Mouse (Mus musculus): Measurements from ENCODE around the gene Sh3pxd2a. TPM values are rescaled to one million over a fixed set of nuclear protein-coding genes. Genes with fewer than 3 reads are reported as not detected.

The Sh3pxd2a gene
- polyA plus RNA-seq, 1 experiment: 119 TPM

DNA sequence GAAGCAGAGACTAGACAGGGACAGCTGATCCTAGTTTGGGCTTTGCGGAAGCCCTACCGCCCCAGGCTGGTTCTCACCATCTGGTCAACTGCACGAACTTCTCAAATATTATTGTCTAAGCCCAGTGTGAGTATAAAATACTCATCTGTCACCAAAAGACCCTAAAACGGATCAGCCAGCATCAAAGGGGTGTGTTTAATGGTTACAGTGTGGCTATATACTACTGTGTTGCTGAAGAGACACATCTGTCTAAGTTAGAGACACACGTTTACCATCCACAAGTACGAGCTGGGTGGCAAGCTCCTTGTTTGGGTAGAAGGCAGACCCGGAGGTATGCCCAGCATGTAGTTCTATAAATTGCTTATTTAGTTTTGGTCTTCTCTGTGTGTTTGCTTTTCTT is 40.6 kb downstream of the Sh3pxd2a start:
- H3K4me1 ChIP-seq (ENCODE audit: control insufficient read depth, insufficient read depth, insufficient read length, low read length): peaks cover 20% of the 10 kb centered on the region

DNA sequence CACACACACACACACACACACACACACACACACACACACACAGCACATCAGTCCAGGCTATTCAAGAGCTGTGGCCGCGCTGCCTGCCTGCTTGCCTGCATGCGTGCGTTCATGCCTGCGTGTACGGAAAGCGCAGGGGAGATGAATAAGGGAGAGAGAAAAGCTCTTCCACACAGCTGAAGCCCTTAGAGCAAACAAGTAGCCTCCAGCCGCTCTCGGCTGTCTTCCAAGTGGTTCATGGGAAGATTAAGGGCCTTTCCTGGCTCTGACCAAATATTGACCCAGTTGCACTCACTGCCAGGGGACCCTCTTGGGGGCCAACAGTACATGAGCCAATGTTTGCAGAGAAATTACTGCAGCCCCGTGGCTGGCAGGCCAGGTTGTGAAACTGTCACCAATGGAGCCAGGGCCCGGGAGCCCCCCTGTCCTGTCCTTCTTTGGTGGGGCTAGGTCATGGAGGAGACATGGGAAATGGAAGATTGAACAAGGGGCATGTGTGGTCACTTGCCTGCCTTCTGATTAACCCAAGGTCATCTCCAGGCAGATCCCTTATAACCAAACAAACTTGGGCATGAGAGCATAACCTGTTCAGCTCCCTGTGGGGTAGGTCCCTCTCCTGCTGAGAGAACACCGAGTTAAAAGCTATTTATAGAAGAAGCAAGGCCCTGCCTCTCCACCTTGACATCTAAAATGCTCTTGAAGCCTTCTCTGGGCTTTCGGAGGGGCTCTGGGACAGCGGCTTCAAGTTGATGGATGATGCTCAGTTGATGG is 42.9 kb downstream of the Sh3pxd2a start:
- Histone ChIP-seq H3K27ac (replicated peaks; ENCODE audit: low read depth, low read length) (no peak overlapping the region), H3K4me3 (ENCODE audit: insufficient read depth, low read depth, low read length) (no peak overlapping the region), H3K4me1 (ENCODE audit: control insufficient read depth, insufficient read depth, insufficient read length, low read length) (peaks cover 16% of the 10 kb centered on the region; the same call in 1 of the 2 replicates)

More for the DNA sequence above, 40.6 kb downstream of the Sh3pxd2a start:
- Histone ChIP-seq H3K4me3 (ENCODE audit: insufficient read depth, low read depth, low read length) (no peak overlapping the region), H3K27ac (replicated peaks; ENCODE audit: low read depth, low read length) (no peak overlapping the region)

DNA sequence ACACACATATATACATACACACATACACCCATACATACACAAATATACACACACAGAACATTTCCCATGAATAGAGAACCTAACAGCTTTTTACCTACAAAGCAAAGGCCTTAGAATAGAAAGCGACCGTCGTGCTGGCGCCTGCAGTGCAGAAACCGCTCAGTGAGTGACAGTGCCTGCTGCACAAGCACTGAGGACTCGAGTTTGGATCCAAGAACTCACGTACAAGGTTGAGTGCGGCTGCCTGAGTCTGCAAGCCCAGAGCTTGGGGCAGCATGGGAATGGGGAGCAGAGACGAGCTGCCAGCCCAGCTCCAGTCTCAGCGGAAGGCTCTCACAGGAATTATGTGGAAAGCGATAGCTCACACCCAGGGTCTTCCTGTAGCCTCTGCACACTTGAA is 43.7 kb downstream of the Sh3pxd2a start:
- H3K27ac ChIP-seq (replicated peaks; ENCODE audit: low read depth, low read length): no peak overlapping the region

DNA sequence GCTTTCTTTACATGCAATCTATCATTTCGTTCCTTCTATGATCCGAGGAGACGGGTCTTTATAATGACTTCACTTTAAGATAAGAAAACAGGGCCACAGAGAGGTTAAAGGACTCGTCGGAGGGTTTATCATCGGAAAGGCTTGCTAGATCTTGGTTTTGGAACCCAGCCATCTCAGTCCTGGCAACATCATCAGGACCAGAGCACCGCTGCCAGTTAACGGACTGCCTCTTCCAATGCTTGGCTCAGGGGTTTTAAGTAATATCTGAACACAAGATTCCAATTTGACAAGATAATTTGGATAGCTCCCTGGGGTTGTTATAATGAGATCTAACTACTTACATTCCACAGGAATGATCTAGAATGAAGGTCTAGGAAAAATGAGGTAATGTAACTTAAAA is 45.0 kb downstream of the Sh3pxd2a start:
- H3K4me3 ChIP-seq (ENCODE audit: insufficient read depth, low read depth, low read length): no peak overlapping the region
- H3K4me1 ChIP-seq (ENCODE audit: control insufficient read depth, insufficient read depth, insufficient read length, low read length): peaks cover 26% of the 10 kb centered on the region
- H3K27ac ChIP-seq (replicated peaks; ENCODE audit: low read depth, low read length): no peak overlapping the region

More for the DNA sequence above, 43.7 kb downstream of the Sh3pxd2a start:
- H3K4me3 ChIP-seq (ENCODE audit: insufficient read depth, low read depth, low read length): no peak overlapping the region
- H3K4me1 ChIP-seq (ENCODE audit: control insufficient read depth, insufficient read depth, insufficient read length, low read length): peaks cover 21% of the 10 kb centered on the region

DNA sequence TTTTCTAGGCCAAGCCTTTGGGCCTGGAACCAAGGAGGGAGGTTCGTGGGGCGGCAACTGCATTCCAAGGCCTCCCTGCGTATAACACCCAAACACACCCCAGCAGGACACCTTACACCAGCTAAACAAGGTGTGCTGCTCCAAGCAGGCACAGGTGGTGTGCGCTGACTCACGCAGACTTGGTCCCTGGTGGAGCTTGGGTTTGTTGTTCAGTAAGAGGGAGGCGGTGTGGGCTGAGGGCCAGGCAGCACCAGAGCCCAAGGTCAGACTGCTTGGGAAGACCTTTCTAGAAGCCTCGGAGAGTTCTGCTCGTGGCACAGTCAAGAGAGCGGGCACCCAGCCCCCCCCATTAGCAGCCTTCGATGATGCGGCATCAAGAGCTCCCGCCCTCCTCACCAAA is 48.0 kb downstream of the Sh3pxd2a start:
- no peak overlapping the region for H3K27ac ChIP-seq (replicated peaks; ENCODE audit: low read depth, low read length)
- H3K4me1 ChIP-seq (ENCODE audit: control insufficient read depth, insufficient read depth, insufficient read length, low read length): peaks cover 36% of the 10 kb centered on the region
- no peak overlapping the region for H3K4me3 ChIP-seq (ENCODE audit: insufficient read depth, low read depth, low read length)

DNA sequence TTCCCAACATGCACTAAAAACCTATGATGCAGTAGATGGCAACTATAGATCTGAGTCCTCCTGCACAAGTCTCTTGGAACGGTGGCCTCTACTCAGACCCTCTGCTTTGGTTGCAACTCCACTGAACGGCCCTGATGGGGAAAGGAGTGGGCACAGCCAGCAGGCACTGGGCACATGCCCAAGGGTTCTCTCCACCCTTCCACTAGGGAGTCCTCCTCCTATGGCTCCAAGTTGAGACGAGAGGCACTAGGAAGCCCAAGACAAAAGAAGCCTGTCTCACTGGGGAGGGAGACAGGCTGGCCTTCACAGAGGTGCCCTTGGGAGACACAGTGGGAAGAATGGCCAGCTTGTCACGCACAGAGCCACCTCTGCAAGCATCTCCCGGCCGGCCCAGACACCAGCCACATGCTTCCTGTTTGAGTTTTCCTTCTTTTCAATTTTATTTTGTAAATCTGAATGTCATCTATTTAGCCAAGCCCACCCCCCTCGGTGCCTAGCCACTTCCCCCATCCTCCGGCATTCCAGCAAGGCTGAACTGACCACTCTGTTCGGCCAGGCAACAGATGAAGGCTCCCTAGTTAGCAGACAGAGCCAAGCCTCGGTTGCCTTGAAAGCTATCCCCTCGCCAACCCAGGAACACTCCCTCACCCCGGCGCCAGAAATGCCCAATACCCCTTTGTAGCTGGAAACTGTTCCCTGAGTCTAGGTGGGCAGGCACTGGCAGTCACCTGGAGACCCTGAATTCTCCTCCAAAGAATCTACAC is 49.9 kb downstream of the Sh3pxd2a start:
- Histone ChIP-seq H3K4me3 (ENCODE audit: insufficient read depth, low read depth, low read length) (no peak overlapping the region), H3K4me1 (ENCODE audit: control insufficient read depth, insufficient read depth, insufficient read length, low read length) (peaks cover 31% of the 10 kb centered on the region), H3K27ac (replicated peaks; ENCODE audit: low read depth, low read length) (no peak overlapping the region)

DNA sequence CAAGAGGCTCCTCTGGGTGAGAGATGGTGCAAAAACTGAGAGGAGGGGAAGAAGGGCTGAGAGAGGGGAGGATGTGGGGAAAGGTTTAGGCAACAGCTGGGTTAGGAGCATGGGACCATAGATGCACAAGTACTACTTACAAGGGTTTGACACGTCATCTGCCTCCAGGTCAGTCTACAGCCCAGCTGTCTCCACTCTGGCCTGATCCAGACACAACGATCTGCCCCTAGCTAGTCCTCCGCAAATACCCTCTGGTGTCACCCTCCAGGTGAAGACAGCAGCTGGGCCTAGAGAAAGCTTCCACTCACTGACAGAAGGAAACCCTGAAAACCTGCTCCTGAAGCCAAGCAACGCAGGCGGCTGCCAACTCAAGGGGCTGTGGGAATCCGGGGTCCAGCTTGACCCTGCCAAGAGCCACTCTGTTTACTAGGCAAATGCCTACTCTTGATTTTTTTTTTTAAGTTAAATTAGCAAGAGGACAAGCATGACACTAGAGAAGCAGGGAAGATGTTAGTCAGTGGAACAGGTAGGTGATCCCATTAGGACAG is 50.7 kb downstream of the Sh3pxd2a start:
- Histone ChIP-seq H3K27ac (replicated peaks; ENCODE audit: low read depth, low read length) (no peak overlapping the region), H3K4me3 (ENCODE audit: insufficient read depth, low read depth, low read length) (no peak overlapping the region), H3K4me1 (ENCODE audit: control insufficient read depth, insufficient read depth, insufficient read length, low read length) (peaks cover 37% of the 10 kb centered on the region)

DNA sequence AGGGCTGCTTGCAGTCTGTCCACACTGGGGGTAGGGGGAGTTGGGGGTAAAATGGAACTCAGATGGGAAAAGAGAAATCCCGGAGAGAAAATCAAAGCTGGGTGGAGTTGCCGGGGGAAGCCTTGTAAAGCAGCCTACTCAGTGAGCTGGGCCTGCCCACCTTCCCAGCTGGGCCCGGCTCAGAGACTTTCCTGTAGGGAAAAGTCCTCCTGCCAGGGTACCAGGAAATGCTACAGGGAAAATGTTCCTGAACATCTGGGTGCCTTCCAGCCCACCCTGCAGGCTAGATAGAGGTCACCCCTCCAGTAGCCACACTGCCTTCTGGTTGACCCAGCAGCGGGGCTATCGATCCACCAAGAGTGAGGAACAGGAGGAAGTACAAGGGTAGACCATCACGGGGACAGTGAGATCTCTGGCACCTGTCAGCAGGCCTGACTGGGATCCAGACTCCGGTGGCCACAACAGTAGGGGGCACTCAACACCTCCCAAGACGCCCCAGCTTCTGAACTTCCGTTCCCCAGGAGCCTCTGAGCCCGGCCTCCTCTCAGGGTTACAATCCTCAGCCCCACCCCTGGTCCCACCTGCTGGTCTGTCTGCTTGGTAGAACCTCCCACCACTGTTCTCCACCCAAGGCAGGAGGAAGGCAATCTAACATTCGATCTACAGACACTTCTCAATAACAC is 51.5 kb downstream of the Sh3pxd2a start:
- no peak overlapping the region for H3K4me3 ChIP-seq (ENCODE audit: insufficient read depth, low read depth, low read length)
- H3K4me1 ChIP-seq (ENCODE audit: control insufficient read depth, insufficient read depth, insufficient read length, low read length): peaks cover 34% of the 10 kb centered on the region
- H3K27ac ChIP-seq (replicated peaks; ENCODE audit: low read depth, low read length): no peak overlapping the region

DNA sequence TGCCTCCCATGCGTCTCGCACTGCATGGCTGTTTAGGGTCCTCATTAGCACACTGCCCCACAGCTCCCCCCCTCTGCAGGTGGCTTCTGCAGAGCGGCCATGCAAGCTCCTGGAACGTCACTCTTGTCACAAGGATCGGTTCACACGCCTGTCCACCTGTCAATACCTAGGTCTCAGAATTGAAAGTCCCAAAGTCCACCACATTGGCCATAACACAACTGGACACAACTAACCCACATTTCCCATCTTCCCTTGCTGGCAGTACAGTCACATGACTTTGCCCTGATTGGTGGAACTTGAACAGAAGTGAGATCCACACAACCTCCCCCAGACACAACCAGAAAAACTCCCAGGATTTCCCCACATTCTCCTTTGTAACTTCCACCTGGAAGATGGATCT is 53.9 kb downstream of the Sh3pxd2a start:
- H3K27ac ChIP-seq (replicated peaks; ENCODE audit: low read depth, low read length): no peak overlapping the region
- peaks cover 40% of the 10 kb centered on the region for H3K4me1 ChIP-seq (ENCODE audit: control insufficient read depth, insufficient read depth, insufficient read length, low read length)
- no peak overlapping the region for H3K4me3 ChIP-seq (ENCODE audit: insufficient read depth, low read depth, low read length)

DNA sequence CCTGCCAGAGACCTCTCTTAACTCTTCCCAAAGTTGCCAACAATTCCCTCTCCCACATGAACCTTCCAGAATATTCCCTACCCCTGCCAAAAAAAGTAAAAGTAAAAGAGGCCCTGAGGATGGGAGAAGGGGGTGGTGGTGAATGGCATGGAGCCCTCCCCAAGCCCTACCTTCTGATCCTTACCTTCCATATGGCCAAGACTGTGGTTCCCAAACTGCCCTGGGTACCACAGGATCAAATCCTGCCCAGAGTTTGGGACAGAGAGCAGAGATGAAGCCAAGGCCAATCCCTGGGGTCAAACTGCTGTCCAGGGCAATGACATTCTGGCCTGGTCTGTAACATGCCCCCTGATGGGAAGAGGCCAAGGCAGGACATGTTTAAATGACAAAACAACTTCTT is 55.1 kb downstream of the Sh3pxd2a start:
- Histone ChIP-seq H3K4me3 (ENCODE audit: insufficient read depth, low read depth, low read length) (no peak overlapping the region), H3K4me1 (ENCODE audit: control insufficient read depth, insufficient read depth, insufficient read length, low read length) (peaks cover 36% of the 10 kb centered on the region), H3K27ac (replicated peaks; ENCODE audit: low read depth, low read length) (no peak overlapping the region; the same call in 1 of the 2 replicates)

DNA sequence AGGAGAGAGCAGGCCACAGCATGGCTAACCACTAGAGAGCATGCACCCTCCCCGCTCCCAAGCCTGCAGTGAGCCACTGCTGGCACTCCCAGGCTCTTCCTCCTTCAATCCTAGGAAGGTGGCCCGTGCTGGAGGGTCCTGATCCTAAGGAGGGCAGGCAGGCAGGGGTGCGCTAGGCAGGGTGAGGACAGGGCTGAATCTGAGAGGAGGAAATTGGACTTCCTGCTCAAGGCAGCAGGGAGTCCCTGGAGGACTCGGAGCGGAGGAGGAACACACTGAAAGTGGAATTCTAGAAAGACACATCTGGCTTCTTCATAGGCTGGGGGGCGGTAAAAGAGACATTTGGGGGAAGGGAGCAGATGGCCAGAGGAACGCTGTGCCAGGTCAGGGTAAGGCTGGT is 55.5 kb downstream of the Sh3pxd2a start:
- H3K27ac ChIP-seq (replicated peaks; ENCODE audit: low read depth, low read length): 0 out of 2 replicates have a peak overlapping the region, but pooled peaks have one; percentile 7
- H3K4me1 ChIP-seq (ENCODE audit: control insufficient read depth, insufficient read depth, insufficient read length, low read length): peaks cover 40% of the 10 kb centered on the region
- H3K4me3 ChIP-seq (ENCODE audit: insufficient read depth, low read depth, low read length): no peak overlapping the region

DNA sequence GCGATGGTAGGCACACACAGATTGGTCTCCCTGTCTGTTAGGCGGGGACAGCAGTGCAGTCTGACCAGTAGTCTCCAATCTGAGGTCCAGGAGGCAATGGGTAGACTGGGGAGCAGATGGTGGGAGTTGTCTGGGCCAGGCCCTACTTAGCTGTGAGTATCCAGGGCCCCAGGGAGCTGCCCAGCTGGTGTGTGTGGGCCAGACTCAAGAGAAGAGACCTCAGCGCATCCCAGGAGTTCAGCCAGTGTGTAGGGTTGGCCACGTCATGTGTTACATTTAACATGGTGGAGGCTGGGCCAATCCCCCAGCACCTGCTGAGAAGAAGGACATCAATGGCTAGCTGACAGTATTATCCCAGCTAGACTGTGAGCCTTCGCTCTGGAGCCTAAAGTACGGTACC is 56.9 kb downstream of the Sh3pxd2a start:
- Histone ChIP-seq H3K27ac (replicated peaks; ENCODE audit: low read depth, low read length) (no peak overlapping the region), H3K4me1 (ENCODE audit: control insufficient read depth, insufficient read depth, insufficient read length, low read length) (peaks cover 44% of the 10 kb centered on the region), H3K4me3 (ENCODE audit: insufficient read depth, low read depth, low read length) (no peak overlapping the region)

DNA sequence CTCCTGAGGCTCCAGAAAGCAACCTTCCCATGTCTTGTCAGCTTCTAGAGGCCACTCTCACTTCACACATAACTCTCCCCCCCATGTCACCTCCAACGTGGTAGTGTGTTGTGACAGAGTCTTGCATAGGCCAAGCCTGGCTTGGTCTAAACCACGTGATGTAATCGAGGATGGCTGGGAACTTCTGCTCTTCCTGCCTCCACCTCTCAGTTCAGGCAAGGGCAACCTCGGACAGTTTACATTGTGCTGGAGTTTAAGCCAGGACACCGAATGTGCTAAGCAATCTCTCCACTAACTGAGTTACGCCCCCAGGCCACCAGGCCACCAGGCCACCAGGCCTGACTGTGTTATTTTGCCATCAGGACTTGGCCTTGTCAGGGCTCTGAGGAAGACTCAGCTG is 57.7 kb downstream of the Sh3pxd2a start:
- Histone ChIP-seq H3K27ac (replicated peaks; ENCODE audit: low read depth, low read length) (no peak overlapping the region), H3K4me1 (ENCODE audit: control insufficient read depth, insufficient read depth, insufficient read length, low read length) (peaks cover 46% of the 10 kb centered on the region), H3K4me3 (ENCODE audit: insufficient read depth, low read depth, low read length) (no peak overlapping the region)

DNA sequence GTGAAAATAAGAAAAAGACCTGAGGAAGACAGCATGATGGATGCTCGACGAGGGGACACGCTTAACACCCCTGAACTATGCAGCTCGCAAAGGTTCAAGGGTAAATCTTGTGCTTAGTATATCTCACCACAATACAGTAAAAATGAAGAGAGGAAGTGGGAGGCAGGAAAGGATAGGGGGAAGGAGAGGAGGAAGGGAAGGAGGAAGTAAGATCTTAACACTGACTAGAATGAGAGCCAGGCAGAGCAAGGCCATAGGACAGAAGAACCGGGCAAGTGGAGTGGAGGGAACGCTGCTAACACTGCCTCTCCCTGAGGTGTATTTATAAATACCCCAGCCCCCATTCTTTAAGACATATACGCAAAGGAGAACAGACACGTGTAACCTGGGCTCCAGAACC is 58.7 kb downstream of the Sh3pxd2a start:
- Histone ChIP-seq H3K27ac (replicated peaks; ENCODE audit: low read depth, low read length) (no peak overlapping the region), H3K4me1 (ENCODE audit: control insufficient read depth, insufficient read depth, insufficient read length, low read length) (peaks cover 49% of the 10 kb centered on the region)

More for the DNA sequence above, 58.7 kb downstream of the Sh3pxd2a start:
- H3K4me3 ChIP-seq (ENCODE audit: insufficient read depth, low read depth, low read length): no peak overlapping the region

Measured in brown adipose tissue, adult 24 weeks (tissue).